Mouse (Mus musculus) kidney, embryonic 14.5 days (tissue): ENCODE results near the gene Mindy4. TPM values are rescaled to one million over a fixed set of nuclear protein-coding genes. Genes with fewer than 3 reads are reported as not detected.
"Not testable (repeated sequence)": the region's sequence is repeated elsewhere in the genome, so short reads cannot be mapped to it uniquely, and the experiment has no call there.

ENCODE experiments used
- ATAC-seq: fragments of 200-750 bp; cut with Nextera tagmentation; 2 replicates; pipeline ENCODE4 v1.8.0; 2017; ENCODE audit warnings: moderate number of reproducible peaks, mild to moderate bottlenecking, moderate TSS enrichment, moderate library complexity; ENCODE audit not compliant: low FRiP score, low TSS enrichment
- H3K27ac ChIP-seq: fragments of 300-500 bp; sonication (generic); 2 replicates; pipeline ENCODE4 v1.5.1; 2014; ENCODE audit warnings: low read depth, mild to moderate bottlenecking, low read length, moderate library complexity, mixed read lengths
- H3K27me3 ChIP-seq: fragments of 300-500 bp; sonication (generic); 2 replicates; pipeline ENCODE4 v1.6.1; 2014; ENCODE audit warnings: mild to moderate bottlenecking, low read length; ENCODE audit not compliant: control insufficient read depth, insufficient read depth
- H3K36me3 ChIP-seq: fragments of 300-500 bp; sonication (generic); 2 replicates; pipeline ENCODE4 v1.6.1; 2014; ENCODE audit warnings: low read length, mixed read lengths; ENCODE audit not compliant: control insufficient read depth, insufficient read depth
- H3K4me1 ChIP-seq: fragments of 300-500 bp; sonication (generic); 2 replicates; pipeline ENCODE4 v1.6.1; 2014; ENCODE audit warnings: low read length, mixed read lengths; ENCODE audit not compliant: control insufficient read depth, insufficient read depth
- H3K4me2 ChIP-seq: fragments of 300-500 bp; sonication (generic); replicated peaks from 2 replicates; pipeline ENCODE4 v1.6.1; 2014; ENCODE audit warnings: low read depth, mild to moderate bottlenecking, low read length
- H3K4me3 ChIP-seq: fragments of 300-500 bp; sonication (generic); 2 replicates; pipeline ENCODE4 v1.5.1; 2014; ENCODE audit warnings: mild to moderate bottlenecking, low read length
- H3K9ac ChIP-seq: fragments of 300-500 bp; sonication (generic); 2 replicates; pipeline ENCODE4 v1.6.1; 2014; ENCODE audit warnings: low read depth, mild to moderate bottlenecking, low read length, moderate library complexity
- H3K9me3 ChIP-seq: fragments of 300-500 bp; sonication (generic); 2 replicates; pipeline ENCODE4 v1.6.1; 2016; ENCODE audit warnings: low read length; ENCODE audit not compliant: control insufficient read depth
- WGBS: fragments of 180-500 bp; shearing (Covaris S2); extraction: QIAGEN DNeasy Blood & Tissue Kit; methylation state at CpG from one replicate; pipeline ENCODE4 v1.1.7; 2014; 5-methylcytosine and 5-hydroxymethylcytosine counted together
- polyA plus RNA-seq: library from polyadenylated mRNA; unstranded; fragments of >200 nt; fragmentation: Nextera tagmentation; extraction: Ambion mirVana; gene quantifications from 2 replicates; pipeline ENCODE4 v1.2.1, GENCODE M21; 2014

Mindy4 gene
- polyA plus RNA-seq, 1 experiment from 2014 or later, result 17.7 TPM

DNA sequence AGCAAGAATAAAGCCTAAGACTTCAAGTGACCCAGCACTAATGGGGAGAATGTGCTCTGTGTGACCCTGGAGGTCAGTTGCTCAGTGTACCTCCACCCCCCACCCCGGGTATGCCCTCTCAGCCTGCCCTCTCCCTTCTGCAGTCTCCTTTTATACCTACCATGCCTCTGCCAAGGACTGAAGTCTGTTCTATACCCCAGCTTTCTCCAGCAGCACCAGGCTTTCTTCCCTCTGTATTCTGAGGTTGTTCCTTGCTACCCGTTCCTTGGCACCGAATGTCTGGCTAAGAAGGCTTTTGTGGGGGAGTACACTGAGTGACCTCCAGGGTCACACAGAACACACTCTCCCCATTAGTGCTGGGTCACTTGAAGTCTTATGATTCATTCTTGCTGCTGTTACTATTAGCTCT, 29.2 kb upstream of the Mindy4 start:
- ATAC-seq, result no peak
- no peaks in the 10 kb centered on the region for H3K9me3 ChIP-seq
- 20% methylated on average over 3 of the region's 3 CpGs for whole genome bisulfite sequencing

GRCm38 (mm10) chr6:55174741-55175181, 28.4 kb upstream of the Mindy4 start, which contains the start of gene Inmt:
Gene Inmt (minus strand): TSS chr6:55175043.
- Histone ChIP-seq H3K27ac (no peak within 1 kb of the TSS), H3K4me3 (no peak within 1 kb of the TSS)
- 38% methylated on average over 1 of the region's 1 CpGs for WGBS

More for the DNA sequence above, 29.2 kb upstream of the Mindy4 start:
- no peaks in the 10 kb centered on the region for H3K27me3 ChIP-seq
- H3K27ac ChIP-seq, result no peak overlapping the region
- no peak overlapping the region for H3K4me2 ChIP-seq
- H3K4me1 ChIP-seq, result 0 out of 2 replicates have a peak, but pooled peaks cover 6% of the 10 kb centered on the region
- H3K9ac ChIP-seq, result no peak overlapping the region
- no peaks in the 10 kb centered on the region for H3K36me3 ChIP-seq
- no peak overlapping the region for H3K4me3 ChIP-seq

GRCm38 (mm10) chr6:55175456-55175855, 27.7 kb upstream of the Mindy4 start:
- Histone ChIP-seq H3K27ac (no peak overlapping the region), H3K9ac (no peak overlapping the region), H3K9me3 (no peaks in the 10 kb centered on the region)

More at GRCm38 (mm10) chr6:55174741-55175181, 28.4 kb upstream of the Mindy4 start, which contains the start of gene Inmt:
- Histone ChIP-seq H3K4me1 (0 out of 2 replicates have a peak, but pooled peaks cover 6% of the 10 kb centered on the region), H3K36me3 (no peaks in the 10 kb centered on the region), H3K9ac (no peak within 1 kb of the TSS), H3K27me3 (no peaks in the 10 kb centered on the region), H3K9me3 (no peaks in the 10 kb centered on the region), H3K4me2 (no peak within 1 kb of the TSS)
- ATAC-seq, result 0 out of 2 replicates have a peak, but pooled peaks have one; percentile 26

GRCm38 (mm10) chr6:55175892-55176291, 27.3 kb upstream of the Mindy4 start:
- no peak overlapping the region for H3K4me2 ChIP-seq
- H3K9me3 ChIP-seq, result no peaks in the 10 kb centered on the region
- H3K4me3 ChIP-seq, result no peak overlapping the region
- no peaks in the 10 kb centered on the region for H3K36me3 ChIP-seq
- H3K27me3 ChIP-seq, result no peaks in the 10 kb centered on the region
- 38% methylated on average over 5 of the region's 5 CpGs for WGBS
- no peak overlapping the region for H3K27ac ChIP-seq
- H3K9ac ChIP-seq, result no peak overlapping the region
- H3K4me1 ChIP-seq, result 0 out of 2 replicates have a peak, but pooled peaks cover 9% of the 10 kb centered on the region
- ATAC-seq, result no peak

More at GRCm38 (mm10) chr6:55175456-55175855, 27.7 kb upstream of the Mindy4 start:
- no peak for ATAC-seq
- 32% methylated on average over 2 of the region's 2 CpGs for WGBS
- no peak overlapping the region for H3K4me2 ChIP-seq
- H3K4me1 ChIP-seq, result 0 out of 2 replicates have a peak, but pooled peaks cover 9% of the 10 kb centered on the region
- H3K36me3 ChIP-seq, result no peaks in the 10 kb centered on the region
- H3K27me3 ChIP-seq, result no peaks in the 10 kb centered on the region
- no peak overlapping the region for H3K4me3 ChIP-seq

GRCm38 (mm10) chr6:55177060-55177732, 26.0 kb upstream of the Mindy4 start:
- Histone ChIP-seq H3K9me3 (no peaks in the 10 kb centered on the region), H3K27ac (no peak overlapping the region), H3K4me2 (no peak overlapping the region), H3K4me3 (no peak overlapping the region), H3K9ac (no peak overlapping the region), H3K36me3 (no peaks in the 10 kb centered on the region), H3K27me3 (no peaks in the 10 kb centered on the region), H3K4me1 (0 out of 2 replicates have a peak, but pooled peaks cover 9% of the 10 kb centered on the region)
- WGBS, result 46% methylated on average over 12 of the region's 12 CpGs
- no peak for ATAC-seq

DNA sequence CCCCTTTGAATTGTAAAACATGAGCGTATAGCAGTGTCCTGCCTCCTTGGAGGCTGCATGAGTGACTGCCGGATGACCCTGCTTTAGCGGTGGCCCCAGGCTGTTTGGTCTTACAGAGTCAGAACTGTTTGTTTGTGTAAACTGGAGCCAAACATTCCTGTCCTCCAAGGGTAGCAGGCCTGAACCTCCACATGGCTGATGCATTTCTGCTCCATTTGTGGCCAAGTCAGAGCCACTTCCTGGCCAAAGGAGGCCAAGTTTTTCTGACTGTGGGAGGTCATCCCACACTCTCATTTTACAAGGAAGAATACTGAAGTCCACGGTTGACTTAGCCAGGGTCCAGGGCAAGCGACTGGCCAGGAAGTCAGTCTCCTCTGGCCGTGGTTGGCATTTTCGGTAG, 23.6 kb upstream of the Mindy4 start:
- 64% methylated on average over 7 of the region's 7 CpGs for WGBS
- H3K36me3 ChIP-seq, result no peaks in the 10 kb centered on the region
- H3K4me2 ChIP-seq, result no peak overlapping the region
- H3K4me1 ChIP-seq, result 0 out of 2 replicates have a peak, but pooled peaks cover 3% of the 10 kb centered on the region
- H3K9ac ChIP-seq, result no peak overlapping the region
- ATAC-seq, result no peak
- no peaks in the 10 kb centered on the region for H3K27me3 ChIP-seq
- H3K9me3 ChIP-seq, result no peaks in the 10 kb centered on the region
- no peak overlapping the region for H3K27ac ChIP-seq
- H3K4me3 ChIP-seq, result no peak overlapping the region

- H3K4me1 ChIP-seq, result 0 out of 2 replicates have a peak, but pooled peaks cover 3% of the 10 kb centered on the region
- 79% methylated on average over 1 of the region's 1 CpGs for WGBS
- H3K4me3 ChIP-seq, result no peak overlapping the region
- H3K9me3 ChIP-seq, result no peaks in the 10 kb centered on the region
- no peak for ATAC-seq
- no peak overlapping the region for H3K27ac ChIP-seq
- no peak overlapping the region for H3K9ac ChIP-seq
- no peaks in the 10 kb centered on the region for H3K36me3 ChIP-seq
- H3K4me2 ChIP-seq, result no peak overlapping the region
- H3K27me3 ChIP-seq, result no peaks in the 10 kb centered on the region
Measured at GRCm38 (mm10) chr6:55182655-55183430, 20.3 kb upstream of the Mindy4 start.

GRCm38 (mm10) chr6:55187827-55188226, 15.4 kb upstream of the Mindy4 start:
- H3K4me2 ChIP-seq, ATAC-seq, H3K4me3 ChIP-seq, H3K27me3 ChIP-seq, H3K4me1 ChIP-seq, H3K9me3 ChIP-seq, H3K27ac ChIP-seq, H3K9ac ChIP-seq, H3K36me3 ChIP-seq: not testable (repeated sequence)
- WGBS, result 96% methylated on average over 17 of the region's 17 CpGs

DNA sequence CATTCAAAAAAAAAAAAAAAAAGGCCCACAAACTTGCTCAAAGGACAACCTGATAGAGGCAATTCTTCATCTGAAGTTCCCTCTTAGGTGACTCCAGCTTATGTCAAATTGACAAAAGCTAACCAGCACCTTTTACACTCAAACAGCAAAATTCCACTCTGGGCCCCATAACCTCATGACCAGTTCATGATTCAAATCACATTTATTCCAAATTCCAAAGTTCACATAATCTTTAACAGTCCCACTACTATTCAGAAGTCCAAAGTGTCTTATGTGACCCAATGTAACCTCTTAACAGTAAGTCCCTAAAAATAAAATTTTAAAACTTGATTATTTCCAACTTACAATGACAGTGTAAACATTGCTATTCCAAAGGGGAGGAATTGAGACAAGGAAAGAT, 13.8 kb upstream of the Mindy4 start:
- no peaks in the 10 kb centered on the region for H3K36me3 ChIP-seq
- H3K27ac ChIP-seq, result no peak overlapping the region
- H3K9me3 ChIP-seq, result no peaks in the 10 kb centered on the region
- no peaks in the 10 kb centered on the region for H3K4me1 ChIP-seq
- no peak overlapping the region for H3K9ac ChIP-seq
- ATAC-seq, result no peak
- H3K4me2 ChIP-seq, result no peak overlapping the region
- H3K4me3 ChIP-seq, result no peak overlapping the region
- H3K27me3 ChIP-seq, result no peaks in the 10 kb centered on the region
